Mouse (Mus musculus): ENCODE measurements around the gene Drosha. TPM values are rescaled to one million over a fixed set of nuclear protein-coding genes. Genes with fewer than 3 reads are reported as not detected.

The Drosha gene
- polyA plus RNA-seq, 1 experiment from 2014 or later: 22.3 TPM

DNA sequence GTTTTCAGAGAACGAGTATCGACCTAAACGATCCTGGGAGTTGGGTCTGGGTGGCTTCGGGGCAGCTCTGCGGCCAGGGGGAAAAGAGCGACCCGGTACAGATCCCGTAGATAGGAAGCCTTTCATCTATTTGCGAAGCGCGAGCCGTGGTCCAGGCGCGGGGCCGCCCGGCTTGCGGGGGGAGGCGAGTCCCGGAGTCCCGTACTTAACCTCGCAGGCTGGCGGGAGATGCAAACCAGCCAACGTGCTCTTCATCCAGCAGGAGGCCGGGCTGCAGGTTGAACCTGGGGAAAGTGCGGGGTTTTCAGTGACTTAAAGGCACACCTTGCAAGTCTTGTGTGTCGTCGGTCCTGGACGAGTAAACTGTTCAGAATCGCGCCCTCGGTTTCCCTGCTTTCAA, 350 bp downstream of the Drosha start:
- H3K27me3 ChIP-seq (ENCODE audit: insufficient read depth, low read length): no peaks in the 10 kb centered on the region
- ATAC-seq (replicated peaks; ENCODE audit: low FRiP score, low read depth) (no peak), DNase-seq (ENCODE audit: low spot score) (no peak)
- peak overlapping the region; percentile 56 for H3K27ac ChIP-seq
- H3K9ac ChIP-seq (ENCODE audit: low read depth, low read length): peak overlapping the region; percentile 94
- peak overlapping the region; percentile 79 for H3K4me2 ChIP-seq (ENCODE audit: low read length)
- peaks cover 5% of the 10 kb centered on the region; the same call in 1 of the 2 replicates for H3K4me1 ChIP-seq (replicated peaks; ENCODE audit: insufficient read depth, low read length)
- peak overlapping the region; percentile 96 for H3K4me3 ChIP-seq (replicated peaks; ENCODE audit: low read depth, low read length)
- H3K9me3 ChIP-seq (replicated peaks; ENCODE audit: low read length): no peaks in the 10 kb centered on the region
- under 1% methylated on average over 31 of the region's 31 CpGs for WGBS
- TF ChIP-seq CTCF (IDR thresholded peaks at IDR 0.05; ENCODE audit: low read depth): no peak
- H3K36me3 ChIP-seq (ENCODE audit: insufficient read depth, low read length): peaks cover 18% of the 10 kb centered on the region; the same call in 1 of the 2 replicates

DNA sequence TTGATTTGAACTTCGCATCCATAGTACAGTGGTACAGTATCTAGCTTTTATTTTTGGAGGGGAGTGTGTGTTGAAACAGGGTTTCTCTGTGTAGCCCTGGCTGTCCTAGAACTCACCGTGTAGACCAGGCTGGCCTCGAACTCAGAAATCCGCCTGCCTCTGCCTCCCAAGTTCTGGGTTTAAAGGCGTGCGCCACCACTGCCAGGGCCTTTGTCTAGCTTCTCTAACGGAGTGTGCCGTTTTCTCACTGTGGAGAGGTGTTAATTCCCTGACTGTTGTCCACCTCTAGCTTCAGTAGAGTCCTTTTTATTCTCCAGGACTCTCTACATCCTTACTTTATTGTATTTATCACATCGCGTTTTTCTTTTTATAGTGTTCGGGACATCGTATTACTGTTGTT, 793 bp downstream of the Drosha start:
- peak overlapping the region; percentile 96 for H3K4me3 ChIP-seq (replicated peaks; ENCODE audit: low read depth, low read length)
- peak overlapping the region; percentile 79 for H3K4me2 ChIP-seq (ENCODE audit: low read length)
- H3K36me3 ChIP-seq (ENCODE audit: insufficient read depth, low read length): peaks cover 16% of the 10 kb centered on the region; the same call in 1 of the 2 replicates
- 49% methylated on average over 12 of the region's 12 CpGs for WGBS
- DNase-seq (ENCODE audit: low spot score): no peak
- peak overlapping the region; percentile 94 for H3K9ac ChIP-seq (ENCODE audit: low read depth, low read length)
- peaks cover 5% of the 10 kb centered on the region; the same call in 1 of the 2 replicates for H3K4me1 ChIP-seq (replicated peaks; ENCODE audit: insufficient read depth, low read length)
- TF ChIP-seq CTCF (IDR thresholded peaks at IDR 0.05; ENCODE audit: low read depth): no peak
- no peaks in the 10 kb centered on the region for H3K27me3 ChIP-seq (ENCODE audit: insufficient read depth, low read length)
- H3K27ac ChIP-seq: peak overlapping the region; percentile 56; the same call in 1 of the 2 replicates
- no peak for ATAC-seq (replicated peaks; ENCODE audit: low FRiP score, low read depth)
- no peaks in the 10 kb centered on the region for H3K9me3 ChIP-seq (replicated peaks; ENCODE audit: low read length)

DNA sequence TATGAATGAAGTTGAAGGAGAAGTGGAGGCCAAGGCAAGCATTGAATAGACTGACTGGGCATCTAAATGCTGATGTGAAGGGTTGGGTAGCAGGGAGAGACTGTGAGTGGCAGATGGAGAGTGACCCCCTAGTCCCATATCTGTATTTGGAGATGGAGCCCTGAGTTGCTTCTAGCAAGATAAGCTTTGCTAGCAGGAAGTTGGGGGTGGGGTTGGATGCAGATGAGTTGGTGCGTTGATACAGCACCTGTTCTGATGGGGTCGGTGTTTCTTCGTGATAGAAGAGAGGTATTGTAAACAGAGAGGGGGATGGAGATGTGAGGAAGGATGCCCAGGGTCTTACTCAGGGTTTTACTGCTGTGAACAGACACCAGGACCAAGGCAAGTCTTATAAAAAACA, 5.3 kb downstream of the Drosha start:
- Histone ChIP-seq H3K4me2 (ENCODE audit: low read length) (no peak overlapping the region), H3K4me3 (replicated peaks; ENCODE audit: low read depth, low read length) (no peak overlapping the region), H3K27me3 (ENCODE audit: insufficient read depth, low read length) (no peaks in the 10 kb centered on the region), H3K4me1 (replicated peaks; ENCODE audit: insufficient read depth, low read length) (peaks cover 5% of the 10 kb centered on the region; the same call in 1 of the 2 replicates), H3K36me3 (ENCODE audit: insufficient read depth, low read length) (peaks cover 16% of the 10 kb centered on the region; the same call in 1 of the 2 replicates), H3K9me3 (replicated peaks; ENCODE audit: low read length) (no peaks in the 10 kb centered on the region), H3K9ac (ENCODE audit: low read depth, low read length) (no peak overlapping the region), H3K27ac (no peak overlapping the region)
- ATAC-seq (replicated peaks; ENCODE audit: low FRiP score, low read depth) (no peak), DNase-seq (ENCODE audit: low spot score) (no peak)
- TF ChIP-seq CTCF (IDR thresholded peaks at IDR 0.05; ENCODE audit: low read depth): no peak
- WGBS: 91% methylated on average over 3 of the region's 3 CpGs

DNA sequence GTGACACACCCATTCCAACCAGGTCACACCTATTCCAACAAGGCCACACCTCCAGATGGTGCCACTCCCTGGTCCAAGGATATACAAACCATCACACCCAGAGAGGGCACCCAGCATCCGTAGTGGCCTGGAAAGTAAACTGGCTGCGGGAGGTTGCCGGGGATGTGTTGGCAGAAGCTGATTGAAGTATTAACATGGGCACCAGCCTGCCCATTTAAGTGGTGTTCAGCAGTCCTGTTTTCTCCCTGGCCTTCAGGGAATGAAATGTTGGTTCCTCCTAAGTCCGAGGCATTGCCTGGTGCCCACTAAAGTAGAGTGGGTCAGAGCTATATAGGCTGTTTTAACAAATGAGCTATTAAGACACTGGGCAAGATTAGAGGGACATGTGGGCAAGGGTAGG, 8.0 kb downstream of the Drosha start:
- ATAC-seq (replicated peaks; ENCODE audit: low FRiP score, low read depth) (no peak), DNase-seq (ENCODE audit: low spot score) (no peak)
- TF ChIP-seq CTCF (IDR thresholded peaks at IDR 0.05; ENCODE audit: low read depth): no peak
- H3K27me3 ChIP-seq (ENCODE audit: insufficient read depth, low read length): no peaks in the 10 kb centered on the region
- peaks cover 27% of the 10 kb centered on the region for H3K36me3 ChIP-seq (ENCODE audit: insufficient read depth, low read length)
- no peaks in the 10 kb centered on the region for H3K4me1 ChIP-seq (replicated peaks; ENCODE audit: insufficient read depth, low read length)
- H3K9ac ChIP-seq (ENCODE audit: low read depth, low read length): no peak overlapping the region
- no peak overlapping the region for H3K4me3 ChIP-seq (replicated peaks; ENCODE audit: low read depth, low read length)
- H3K9me3 ChIP-seq (replicated peaks; ENCODE audit: low read length): no peaks in the 10 kb centered on the region
- H3K4me2 ChIP-seq (ENCODE audit: low read length): no peak overlapping the region
- 98% methylated on average over 4 of the region's 4 CpGs for WGBS
- no peak overlapping the region for H3K27ac ChIP-seq

DNA sequence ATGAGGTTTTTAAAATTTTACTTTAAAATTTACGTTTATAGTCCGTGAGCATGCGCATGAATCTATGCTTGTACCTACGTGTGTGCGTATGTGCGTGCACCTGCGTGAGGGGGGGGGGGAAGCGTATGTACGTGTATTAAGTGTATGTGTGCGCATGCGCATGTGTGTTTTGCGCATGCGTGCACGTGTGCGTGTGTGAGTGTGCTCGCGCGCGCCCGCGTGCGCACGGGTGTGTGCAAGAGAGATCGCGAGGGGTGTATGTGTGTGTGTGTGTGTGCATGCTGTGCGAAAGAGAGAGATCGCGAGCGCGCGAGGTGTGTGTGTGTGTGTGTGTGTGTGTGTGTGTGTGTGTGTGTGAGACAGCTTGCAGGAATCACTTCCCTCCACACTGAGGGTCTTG, 8.8 kb downstream of the Drosha start:
- Histone ChIP-seq H3K4me2 (ENCODE audit: low read length) (no peak overlapping the region), H3K4me1 (replicated peaks; ENCODE audit: insufficient read depth, low read length) (no peaks in the 10 kb centered on the region), H3K9me3 (replicated peaks; ENCODE audit: low read length) (no peaks in the 10 kb centered on the region), H3K4me3 (replicated peaks; ENCODE audit: low read depth, low read length) (no peak overlapping the region), H3K27me3 (ENCODE audit: insufficient read depth, low read length) (no peaks in the 10 kb centered on the region), H3K36me3 (ENCODE audit: insufficient read depth, low read length) (peaks cover 33% of the 10 kb centered on the region), H3K27ac (no peak overlapping the region), H3K9ac (ENCODE audit: low read depth, low read length) (no peak overlapping the region)
- ATAC-seq (replicated peaks; ENCODE audit: low FRiP score, low read depth): no peak
- no peak for DNase-seq (ENCODE audit: low spot score)
- WGBS: 96% methylated on average over 31 of the region's 31 CpGs
- TF ChIP-seq CTCF (IDR thresholded peaks at IDR 0.05; ENCODE audit: low read depth): no peak

DNA sequence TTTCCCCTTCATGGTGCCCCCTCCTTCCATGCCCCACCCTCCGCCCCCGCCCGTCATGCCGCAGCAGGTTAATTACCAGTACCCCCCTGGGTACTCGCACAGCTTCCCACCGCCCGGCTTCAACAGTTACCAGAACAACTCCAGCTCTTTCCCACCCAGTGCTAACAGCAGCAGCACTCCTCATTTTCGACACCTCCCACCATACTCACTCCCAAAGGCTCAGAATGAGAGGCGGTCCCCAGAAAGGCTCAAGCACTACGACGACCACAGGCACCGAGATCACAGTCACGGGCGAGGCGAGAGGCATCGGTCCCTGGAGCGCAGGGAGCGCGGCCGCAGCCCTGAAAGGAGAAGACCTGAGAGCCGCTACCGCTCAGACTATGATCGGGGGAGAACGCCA, 9.6 kb downstream of the Drosha start:
- WGBS: 93% methylated on average over 24 of the region's 24 CpGs
- Histone ChIP-seq H3K4me1 (replicated peaks; ENCODE audit: insufficient read depth, low read length) (no peaks in the 10 kb centered on the region), H3K9ac (ENCODE audit: low read depth, low read length) (no peak overlapping the region), H3K36me3 (ENCODE audit: insufficient read depth, low read length) (peaks cover 32% of the 10 kb centered on the region), H3K27ac (no peak overlapping the region), H3K9me3 (replicated peaks; ENCODE audit: low read length) (no peaks in the 10 kb centered on the region), H3K4me3 (replicated peaks; ENCODE audit: low read depth, low read length) (no peak overlapping the region), H3K27me3 (ENCODE audit: insufficient read depth, low read length) (no peaks in the 10 kb centered on the region), H3K4me2 (ENCODE audit: low read length) (no peak overlapping the region)
- no peak for ATAC-seq (replicated peaks; ENCODE audit: low FRiP score, low read depth)
- no peak for DNase-seq (ENCODE audit: low spot score)
- TF ChIP-seq CTCF (IDR thresholded peaks at IDR 0.05; ENCODE audit: low read depth): no peak

DNA sequence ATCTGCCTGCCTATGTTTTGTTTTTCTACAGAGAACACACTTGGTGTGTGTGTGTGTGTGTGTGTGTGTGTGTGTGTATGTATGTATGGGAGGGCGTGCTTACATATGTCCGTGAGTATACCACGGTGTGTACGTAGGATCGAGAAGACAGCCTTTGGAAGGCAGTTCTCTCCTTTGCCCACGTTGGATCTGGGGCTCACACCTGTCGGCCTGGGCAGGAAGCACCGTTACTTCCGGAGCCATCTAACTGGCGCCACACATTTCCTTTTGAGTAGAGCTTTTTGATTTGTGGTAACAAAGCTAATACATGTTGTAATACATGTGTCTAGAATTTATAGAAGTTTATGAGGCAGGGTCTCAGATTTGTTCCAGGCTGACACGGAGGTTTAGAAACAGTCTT, 16.1 kb downstream of the Drosha start:
- Histone ChIP-seq H3K36me3 (ENCODE audit: insufficient read depth, low read length) (peaks cover 53% of the 10 kb centered on the region), H3K4me1 (replicated peaks; ENCODE audit: insufficient read depth, low read length) (no peaks in the 10 kb centered on the region), H3K4me2 (ENCODE audit: low read length) (no peak overlapping the region), H3K4me3 (replicated peaks; ENCODE audit: low read depth, low read length) (no peak overlapping the region), H3K9me3 (replicated peaks; ENCODE audit: low read length) (no peaks in the 10 kb centered on the region), H3K9ac (ENCODE audit: low read depth, low read length) (no peak overlapping the region), H3K27me3 (ENCODE audit: insufficient read depth, low read length) (no peaks in the 10 kb centered on the region), H3K27ac (no peak overlapping the region)
- no peak for DNase-seq (ENCODE audit: low spot score)
- no peak for TF ChIP-seq CTCF (IDR thresholded peaks at IDR 0.05; ENCODE audit: low read depth)
- 93% methylated on average over 11 of the region's 11 CpGs for WGBS
- no peak for ATAC-seq (replicated peaks; ENCODE audit: low FRiP score, low read depth)
